Comparison of ENCODE assay signal across 23 mouse cellular contexts in the genomic region with DNA sequence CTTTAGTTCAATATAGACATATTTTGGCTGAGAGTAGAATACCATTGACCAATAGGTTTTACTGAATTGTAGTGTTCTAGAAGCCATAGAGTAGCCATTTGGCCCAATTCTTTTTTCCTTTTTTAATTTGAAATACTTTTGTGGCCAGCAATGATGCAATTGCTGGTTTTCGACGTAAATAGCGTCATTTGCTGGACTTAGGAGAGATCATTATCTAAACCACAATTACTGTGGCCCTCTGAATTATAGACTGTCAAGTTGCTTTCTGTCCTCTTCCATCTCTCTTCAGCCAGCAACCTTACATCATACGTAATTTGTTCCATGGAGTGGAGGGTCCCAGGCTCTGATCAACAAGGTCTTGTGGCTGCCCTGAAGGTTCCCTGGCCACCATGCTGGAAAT.
"Had no signal": no experiment of that assay in that cellular context is flagged by ENCODE, and none has a peak within 500 bp of the region (broad histone marks: within the 10 kb centered on the region; RNA-seq: fewer than 3 reads in every experiment).

No protein-coding gene starts in this region.

- H3K9ac ChIP-seq: limb, embryonic 12.5 days; limb, embryonic 15.5 days; liver, embryonic 14.5 days; liver, postnatal 0 days; lung, embryonic 14.5 days; midbrain, embryonic 13.5 days; neural tube, embryonic 12.5 days; neural tube, embryonic 15.5 days; stomach, embryonic 15.5 days had no signal

- H3K4me2 ChIP-seq: limb, embryonic 12.5 days; limb, embryonic 15.5 days; liver, embryonic 11.5 days; lung, embryonic 14.5 days; midbrain, embryonic 13.5 days; neural tube, embryonic 12.5 days; neural tube, embryonic 15.5 days; stomach, embryonic 15.5 days had no signal

- DNase-seq: kidney, adult 9 months; kidney, postnatal 25 days; layer of hippocampus, postnatal 36 days; liver, postnatal 0 days; lung, embryonic 14.5 days; right cerebral cortex, adult 18-20 months; right cerebral cortex, postnatal 14 days; spleen, adult 18-20 months; thymus, postnatal 25 days had no signal

- H3K27me3 ChIP-seq: limb, embryonic 15.5 days; megakaryocyte, embryonic 14.5 days; midbrain, embryonic 13.5 days; neural tube, embryonic 12.5 days; neural tube, embryonic 15.5 days; stomach, embryonic 15.5 days had no signal

- H3K4me3 ChIP-seq: layer of hippocampus, adult 2 months; left cerebral cortex, adult 2 months; limb, embryonic 12.5 days; limb, embryonic 15.5 days; megakaryocyte, embryonic 14.5 days; midbrain, embryonic 10.5 days; midbrain, embryonic 13.5 days; neural tube, embryonic 12.5 days; neural tube, embryonic 15.5 days; stomach, embryonic 15.5 days had no signal

- H3K27ac ChIP-seq: layer of hippocampus, adult 2 months; left cerebral cortex, adult 2 months; limb, embryonic 12.5 days; limb, embryonic 15.5 days; liver, embryonic 14.5 days; macrophage; midbrain, embryonic 10.5 days; midbrain, embryonic 13.5 days; neural tube, embryonic 12.5 days; neural tube, embryonic 15.5 days; stomach, embryonic 15.5 days had no signal

- H3K36me3 ChIP-seq: limb, embryonic 12.5 days; limb, embryonic 15.5 days; midbrain, embryonic 10.5 days; midbrain, embryonic 13.5 days; neural tube, embryonic 12.5 days; neural tube, embryonic 15.5 days; stomach, embryonic 15.5 days had no signal

- H3K9me3 ChIP-seq: limb, embryonic 12.5 days; limb, embryonic 15.5 days; megakaryocyte, embryonic 14.5 days; midbrain, embryonic 10.5 days; midbrain, embryonic 13.5 days; neural tube, embryonic 12.5 days; neural tube, embryonic 15.5 days; stomach, embryonic 15.5 days had no signal

- ATAC-seq: liver, postnatal 0 days; lung, postnatal 0 days; midbrain, embryonic 13.5 days had no signal

- H3K4me1 ChIP-seq: limb, embryonic 15.5 days; megakaryocyte, embryonic 14.5 days; stomach, embryonic 15.5 days had no signal
